Mouse (Mus musculus) CH12.LX (cell line): ENCODE results near the gene Fnbp1.

Source experiments
- EP300 ChIP-seq: IDR thresholded peaks from 2 replicates; pipeline ENCODE4 v1.6.1; 2011; ENCODE audit warnings: low read length, improper control_type of control experiment
- RAD21 ChIP-seq: IDR thresholded peaks from 2 replicates; pipeline ENCODE4 v1.6.1; 2011; ENCODE audit warnings: low read depth, mild to moderate bottlenecking, low read length, improper control_type of control experiment, moderate library complexity

GRCm38 (mm10) chr2:31133981-31134380 lies 7.8 kb downstream of the Fnbp1 start:
- TF ChIP-seq EP300 (no peak), RAD21 (no peak)
